8 mouse cellular contexts compared by ENCODE assay signal in genomic region chr1:78686872-78687271, GRCm38 (mm10). TPM values are rescaled to one million over a fixed set of nuclear protein-coding genes. Genes with fewer than 3 reads are reported as not detected.
A peak's percentile ranks its signal among the peaks of the same experiment; 100 is the strongest.
DNase-seq lines count a peak whose midpoint lies in the region; ATAC-seq and TF ChIP-seq lines count a peak whose summit lies in the region.

No protein-coding gene starts in this region.

- H3K27me3 ChIP-seq in heart, postnatal 0 days (ENCODE audit: control insufficient read depth, insufficient read depth, low read length) = no peaks in the 10 kb centered on the region
- no peaks in the 10 kb centered on the region for H3K27me3 ChIP-seq in heart, embryonic 11.5 days (ENCODE audit: control insufficient read depth, insufficient read depth, low read length)

- no peaks in the 10 kb centered on the region for H3K4me1 ChIP-seq in heart, postnatal 0 days (ENCODE audit: control insufficient read depth, insufficient read depth)
- no peaks in the 10 kb centered on the region for H3K4me1 ChIP-seq in heart, embryonic 11.5 days (ENCODE audit: control insufficient read depth, insufficient read depth, low read length)

- no peak for ATAC-seq in heart, postnatal 0 days (ENCODE audit: insufficient read depth, low read depth)
- no peak for ATAC-seq in heart, embryonic 11.5 days (replicated peaks; ENCODE audit: insufficient number of reproducible peaks, low FRiP score, low TSS enrichment)
- no peak for ATAC-seq in erythroblast, adult 5-6 weeks (replicated peaks; ENCODE audit: low FRiP score, poor library complexity, severe bottlenecking)

- H3K9ac ChIP-seq in heart, postnatal 0 days (replicated peaks; ENCODE audit: low read depth, low read length) = no peak overlapping the region
- H3K9ac ChIP-seq in heart, embryonic 11.5 days (ENCODE audit: low read depth, low read length) = no peak overlapping the region

- peaks cover 31% of the 10 kb centered on the region for H3K36me3 ChIP-seq in heart, postnatal 0 days (replicated peaks; ENCODE audit: control insufficient read depth, insufficient read depth, low read length)
- H3K36me3 ChIP-seq in heart, embryonic 11.5 days (ENCODE audit: control insufficient read depth, insufficient read depth, low read length) = peaks cover 5% of the 10 kb centered on the region; the same call in 1 of the 2 replicates

- H3K4me3 ChIP-seq in heart, postnatal 0 days (ENCODE audit: low read depth, low read length) = no peak overlapping the region
- H3K4me3 ChIP-seq in heart, embryonic 11.5 days (ENCODE audit: low read depth, low read length) = no peak overlapping the region

- no peak overlapping the region for H3K4me2 ChIP-seq in heart, postnatal 0 days (ENCODE audit: low read depth, low read length)
- no peak overlapping the region for H3K4me2 ChIP-seq in heart, embryonic 11.5 days

- no peak overlapping the region for H3K27ac ChIP-seq in heart, postnatal 0 days (ENCODE audit: low read depth)
- H3K27ac ChIP-seq in heart, embryonic 11.5 days (ENCODE audit: low read depth, low read length) = no peak overlapping the region

- no peak for DNase-seq in heart, postnatal 0 days (ENCODE audit: low spot score)
- peak; percentile 31 to 51 for DNase-seq in right cerebral cortex, adult 2 months (ENCODE audit: low spot score in 2 of 2)
- no peak for DNase-seq in right cerebral cortex, postnatal 10 days (ENCODE audit: low spot score in 2 of 2)
- peak; percentile 47 to 48 for DNase-seq in cerebellum, postnatal 14 days
- DNase-seq in lung, postnatal 36 days = peak; percentile 57
- no peak for DNase-seq in right cerebral cortex, adult 18-20 months

- no peak for TF ChIP-seq EP300 in heart, postnatal 0 days (IDR thresholded peaks at IDR 0.05; ENCODE audit: low read depth)

- H3K9me3 ChIP-seq in heart, postnatal 0 days (replicated peaks; ENCODE audit: control insufficient read depth, low read length) = no peaks in the 10 kb centered on the region
- H3K9me3 ChIP-seq in heart, embryonic 11.5 days (replicated peaks; ENCODE audit: control insufficient read depth, low read length) = no peaks in the 10 kb centered on the region

- TF ChIP-seq CTCF in heart, postnatal 0 days (IDR thresholded peaks at IDR 0.05; ENCODE audit: low read depth) = peak; percentile 51

RNA-seq across cellular contexts. Expression of gene Utp14b, which starts 29.0 kb away (rescaled TPM):
- total RNA-seq in heart, postnatal 0 days (2014; rRNA removed; ENCODE audit: low replicate concordance) = 2.3 and 5.4 TPM in 2 replicates
- 0.74 and 0.94 TPM in 2 replicates for polyA plus RNA-seq in heart, postnatal 0 days (2015; fragmentation: Nextera tagmentation; extraction: Ambion mirVana)
- polyA plus RNA-seq in heart, embryonic 11.5 days (2014; fragmentation: Nextera tagmentation; extraction: Ambion mirVana) = 2.3 and 4.3 TPM in 2 replicates
- total RNA-seq in erythroblast, adult 5-6 weeks (2015; ENCODE audit: low replicate concordance) = 0.77 and 1.5 TPM in 2 replicates
- total RNA-seq in erythroblast, adult 5-6 weeks (2017; ENCODE audit: low replicate concordance) = 1.1 and 1.5 TPM in 2 replicates

RNA-seq across cellular contexts. Expression of gene Acsl3, which starts 29.2 kb away (rescaled TPM):
- total RNA-seq in heart, postnatal 0 days (2014; rRNA removed; ENCODE audit: low replicate concordance) = 66.2 and 117 TPM in 2 replicates
- polyA plus RNA-seq in heart, postnatal 0 days (2015; fragmentation: Nextera tagmentation; extraction: Ambion mirVana) = 42.8 and 47.5 TPM in 2 replicates
- polyA plus RNA-seq in heart, embryonic 11.5 days (2014; fragmentation: Nextera tagmentation; extraction: Ambion mirVana) = 66.9 and 68.1 TPM in 2 replicates
- total RNA-seq in erythroblast, adult 5-6 weeks (2015; ENCODE audit: low replicate concordance) = 4.0 and 11.0 TPM in 2 replicates
- 2.9 and 14.2 TPM in 2 replicates for total RNA-seq in erythroblast, adult 5-6 weeks (2017; ENCODE audit: low replicate concordance)

Comparison
In these comparisons a context has a peak if more than half of its experiments do, and no peak if none do; other contexts are left out.
1. DNase-seq: peak in right cerebral cortex, adult 2 months (2 of 2), cerebellum, postnatal 14 days (2 of 2) and lung, postnatal 36 days (single experiment); none in heart, postnatal 0 days (single experiment), right cerebral cortex, postnatal 10 days (0 of 2) and right cerebral cortex, adult 18-20 months (single experiment).